Mouse (Mus musculus): ENCODE data around the gene Ncam1. TPM values are rescaled to one million over a fixed set of nuclear protein-coding genes. Genes with fewer than 3 reads are reported as not detected.

Ncam1 gene
- polyA plus RNA-seq, 3 experiments from 2014 or later, result 0.35 TPM; not detected in 2

DNA sequence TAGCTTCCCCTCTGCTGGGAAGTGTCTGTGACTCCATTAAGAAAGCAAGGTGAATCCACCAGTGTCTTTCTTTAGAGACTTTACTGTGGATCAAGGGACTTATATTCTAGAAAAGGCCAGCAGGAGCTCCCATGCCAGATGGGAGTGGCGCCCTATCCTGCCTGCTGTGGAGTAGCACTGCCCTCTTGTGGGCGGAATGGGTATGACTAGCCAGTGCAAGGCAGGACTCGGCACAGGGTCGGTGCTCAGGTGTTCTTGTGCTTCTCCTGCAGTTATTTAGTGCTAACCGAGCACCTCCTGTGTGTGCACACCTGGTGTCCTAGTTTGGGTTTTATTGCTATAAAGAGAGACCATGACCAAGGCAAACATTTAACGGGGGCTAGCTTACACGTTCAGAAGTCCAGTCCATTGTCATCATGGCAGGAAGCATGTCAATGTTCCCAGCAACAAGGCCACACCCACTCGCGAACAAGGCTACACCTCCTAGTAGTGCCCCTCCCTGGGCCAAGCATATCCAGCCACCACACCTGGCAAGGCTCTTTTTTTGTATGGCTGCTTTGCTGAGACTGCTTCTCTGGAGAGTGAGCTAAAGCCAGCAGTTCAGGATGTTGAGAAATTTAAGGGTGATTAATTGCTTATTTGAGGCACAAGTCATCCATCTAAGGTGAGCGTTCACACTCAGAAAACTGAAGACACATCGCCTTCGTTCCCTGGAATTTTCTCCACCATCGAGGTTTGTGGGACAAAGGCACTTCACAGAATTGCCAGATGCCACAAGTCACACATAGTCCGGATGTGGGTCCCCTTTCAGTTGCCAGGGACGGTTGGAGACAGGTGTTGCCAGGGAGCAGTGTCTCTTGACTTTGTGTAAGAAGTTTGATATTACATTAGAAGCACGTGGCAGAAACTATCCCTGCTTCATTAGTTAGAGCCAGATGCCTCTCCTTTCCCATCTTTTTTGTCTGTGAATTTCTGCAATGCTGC is 309.5 kb downstream of the Ncam1 start:
- ATAC-seq, result peak; percentile 14

GRCm38 (mm10) chr9:49488258-49488657 is 310.5 kb downstream of the Ncam1 start:
- ATAC-seq, result no peak

- no peak for ATAC-seq
Observed at GRCm38 (mm10) chr9:49487657-49487943, 311.1 kb downstream of the Ncam1 start.

DNA sequence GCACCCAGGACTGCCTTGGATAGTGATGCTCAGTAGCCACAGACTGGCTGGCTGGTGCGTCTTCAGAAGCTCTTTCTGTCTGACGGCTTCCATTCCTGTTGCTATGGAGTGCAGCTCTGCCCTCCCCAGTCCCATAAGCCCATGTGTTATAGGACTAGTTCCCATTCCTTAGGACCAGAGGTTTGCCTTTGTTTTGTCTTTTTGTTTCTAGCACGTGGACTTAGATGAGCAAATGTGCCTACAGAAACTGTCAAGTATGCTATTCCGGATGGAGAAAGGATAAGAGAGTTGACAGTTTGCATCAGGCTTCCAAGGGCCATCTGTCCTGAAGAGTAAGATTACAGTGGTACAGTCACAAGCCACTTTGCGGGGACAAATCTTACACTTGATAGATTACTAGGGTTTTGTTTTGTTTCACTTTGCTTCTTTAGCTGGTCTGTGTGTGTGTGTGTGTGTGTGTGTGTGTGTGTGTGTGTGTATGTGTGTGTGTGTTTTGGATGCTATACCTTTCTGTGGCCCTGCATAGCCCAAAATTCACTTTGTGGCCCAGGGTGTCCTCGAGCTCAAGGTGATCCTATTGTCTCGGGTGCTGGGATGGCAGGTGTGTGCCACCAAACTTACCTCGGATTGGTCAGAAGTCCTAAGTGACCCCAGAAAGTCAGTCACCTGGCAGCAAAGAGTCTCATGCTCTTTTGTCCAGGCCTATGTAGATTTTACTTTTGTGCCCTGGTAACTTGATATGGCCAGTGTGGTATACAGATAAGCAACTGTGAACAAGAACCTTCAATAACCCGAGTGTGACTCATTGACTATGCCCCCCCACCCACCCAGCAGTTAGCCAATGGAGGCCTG is 311.7 kb downstream of the Ncam1 start:
- no peak for ATAC-seq

DNA sequence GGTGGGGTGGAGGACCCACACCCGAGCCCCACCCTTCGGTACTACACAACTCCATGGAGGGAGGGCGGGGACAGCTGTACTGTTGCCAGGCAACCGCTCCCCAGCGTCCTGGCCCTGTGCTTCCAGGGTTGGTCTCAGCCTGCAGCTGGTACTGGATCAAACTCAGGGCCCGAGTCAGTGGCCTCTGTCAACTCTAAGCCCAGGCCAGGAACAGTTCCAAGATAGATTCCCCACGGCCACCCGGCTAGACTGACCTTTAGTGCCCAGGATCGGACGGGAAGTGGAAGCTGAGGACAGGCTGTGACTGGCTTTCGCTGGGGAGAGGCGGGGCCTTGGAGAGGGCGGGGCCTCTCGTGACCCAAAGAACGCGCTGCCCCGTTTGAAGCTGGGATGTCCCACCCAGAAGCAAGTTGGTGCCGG is 312.8 kb downstream of the Ncam1 start, which contains the start of gene Ttc12:
Ttc12 (minus strand) TSS at position 334 of the 420 bp plus-strand sequence.
- ATAC-seq, result no peak

DNA sequence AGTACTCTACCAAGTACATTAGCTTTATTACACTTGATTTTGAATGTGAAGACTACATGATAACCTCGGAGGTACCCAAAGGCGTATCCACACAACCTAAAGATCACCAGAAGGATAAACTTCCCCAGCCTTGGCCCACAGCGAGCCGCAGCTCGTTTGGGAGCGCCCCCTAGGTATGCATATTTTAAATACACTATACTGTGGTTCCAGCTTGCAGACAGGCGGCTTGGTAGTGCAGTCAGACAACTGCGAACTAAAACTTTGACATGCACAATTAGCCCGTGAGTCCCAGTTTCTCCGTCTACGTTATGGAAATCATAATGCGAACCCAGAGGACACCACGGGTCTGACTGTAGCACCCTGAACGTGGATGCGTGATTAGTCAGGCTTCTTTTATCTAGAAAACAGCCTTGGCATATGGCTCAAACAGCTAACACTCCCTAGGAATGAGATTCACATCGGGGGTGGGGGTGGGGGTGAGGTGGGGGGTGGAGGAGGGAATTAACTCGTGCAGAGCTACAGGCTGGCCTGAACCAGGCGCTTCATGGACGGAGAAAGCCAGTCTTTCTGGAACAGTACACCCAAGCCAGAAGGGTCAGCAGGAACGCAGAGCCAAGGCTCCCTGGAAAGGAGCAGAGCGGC is 313.4 kb downstream of the Ncam1 start:
- ATAC-seq, result no peak

GRCm38 (mm10) chr9:49483316-49483715 is 315.4 kb downstream of the Ncam1 start:
- ATAC-seq, result no peak

GRCm38 (mm10) chr9:49472126-49472525 is 326.6 kb downstream of the Ncam1 start:
- ATAC-seq, result no peak

DNA sequence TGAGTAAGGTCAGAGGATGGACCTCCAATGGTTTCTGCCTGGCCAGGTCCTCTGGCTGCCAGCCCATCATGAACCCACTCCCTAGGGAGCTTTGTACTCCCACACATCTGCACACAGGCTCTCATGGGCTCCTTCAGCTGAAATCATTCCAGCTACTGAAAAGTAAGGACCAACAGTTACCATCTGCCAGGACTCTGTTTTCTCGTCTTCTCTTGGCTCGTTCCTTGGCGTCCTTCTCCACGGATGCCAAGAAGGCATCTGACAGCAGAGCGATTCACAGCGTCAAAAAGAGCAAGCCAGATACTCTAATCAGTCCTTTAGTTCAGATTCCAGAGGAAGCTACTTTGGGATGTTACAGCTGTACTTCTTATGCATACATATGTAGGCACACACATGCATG is 327.8 kb downstream of the Ncam1 start:
- no peak for ATAC-seq

GRCm38 (mm10) chr9:49470006-49470405 is 328.7 kb downstream of the Ncam1 start:
- ATAC-seq, result no peak

- no peak for ATAC-seq
Observed at GRCm38 (mm10) chr9:49456136-49456535, 342.6 kb downstream of the Ncam1 start.

GRCm38 (mm10) chr9:49452396-49452795 is 346.3 kb downstream of the Ncam1 start:
- ATAC-seq, result no peak
